Mouse (Mus musculus) midbrain, embryonic 14.5 days (tissue): Measurements from ENCODE around the gene Tfap4. TPM values are rescaled to one million over a fixed set of nuclear protein-coding genes. Genes with fewer than 3 reads are reported as not detected.

ENCODE experiments used
- ATAC-seq: fragments of 200-750 bp; cut with Nextera tagmentation; 2 replicates; pipeline ENCODE4 v1.8.0; 2017; ENCODE audit warnings: moderate number of reproducible peaks, moderate library complexity; ENCODE audit not compliant: low FRiP score, low TSS enrichment
- DNase-seq: peaks from one replicate; pipeline ENCODE4 v3.0.0-alpha.2; 2015
- H3K27ac ChIP-seq: fragments of 300-500 bp; sonication (generic); replicated peaks from 2 replicates; pipeline ENCODE4 v1.5.1; 2014; ENCODE audit warnings: mild to moderate bottlenecking, low read depth, low read length, moderate library complexity
- H3K27me3 ChIP-seq: fragments of 300-500 bp; sonication (generic); 2 replicates; pipeline ENCODE4 v1.6.1; 2014; ENCODE audit warnings: low read length, control low read depth, mixed read lengths; ENCODE audit not compliant: control insufficient read depth, insufficient read depth
- H3K36me3 ChIP-seq: fragments of 300-500 bp; sonication (generic); 2 replicates; pipeline ENCODE4 v1.6.1; 2014; ENCODE audit warnings: low read length, control low read depth; ENCODE audit not compliant: control insufficient read depth, insufficient read depth
- H3K4me1 ChIP-seq: fragments of 300-500 bp; sonication (generic); 2 replicates; pipeline ENCODE4 v1.6.1; 2014; ENCODE audit warnings: mild to moderate bottlenecking, antibody characterized with exemption, low read length, control low read depth; ENCODE audit not compliant: control insufficient read depth, insufficient read depth
- H3K4me2 ChIP-seq: fragments of 300-500 bp; sonication (generic); 2 replicates; pipeline ENCODE4 v1.6.1; 2014; ENCODE audit warnings: mild to moderate bottlenecking, low read length, moderate library complexity
- H3K4me3 ChIP-seq: fragments of 300-500 bp; sonication (generic); replicated peaks from 2 replicates; pipeline ENCODE4 v1.5.1; 2014; ENCODE audit warnings: low read depth, low read length
- H3K9ac ChIP-seq: fragments of 300-500 bp; sonication (generic); replicated peaks from 2 replicates; pipeline ENCODE4 v1.6.1; 2014; ENCODE audit warnings: mild to moderate bottlenecking, low read length, moderate library complexity
- H3K9me3 ChIP-seq: fragments of 300-500 bp; sonication (generic); 2 replicates; pipeline ENCODE4 v1.6.1; 2016; ENCODE audit warnings: low read length, control low read depth, mixed read lengths; ENCODE audit not compliant: control insufficient read depth
- WGBS: fragments of 180-500 bp; shearing (Covaris S2); extraction: QIAGEN DNeasy Blood & Tissue Kit; methylation state at CpG from one replicate; pipeline ENCODE4 v1.1.7; 2014; 5-methylcytosine and 5-hydroxymethylcytosine counted together
- polyA plus RNA-seq: library from polyadenylated mRNA; unstranded; fragments of >200 nt; fragmentation: Nextera tagmentation; extraction: Ambion mirVana; gene quantifications from 2 replicates; pipeline ENCODE4 v1.2.1, GENCODE M21; 2014

Gene Tfap4
- polyA plus RNA-seq, 1 experiment from 2014 or later: 8.9 TPM

DNA sequence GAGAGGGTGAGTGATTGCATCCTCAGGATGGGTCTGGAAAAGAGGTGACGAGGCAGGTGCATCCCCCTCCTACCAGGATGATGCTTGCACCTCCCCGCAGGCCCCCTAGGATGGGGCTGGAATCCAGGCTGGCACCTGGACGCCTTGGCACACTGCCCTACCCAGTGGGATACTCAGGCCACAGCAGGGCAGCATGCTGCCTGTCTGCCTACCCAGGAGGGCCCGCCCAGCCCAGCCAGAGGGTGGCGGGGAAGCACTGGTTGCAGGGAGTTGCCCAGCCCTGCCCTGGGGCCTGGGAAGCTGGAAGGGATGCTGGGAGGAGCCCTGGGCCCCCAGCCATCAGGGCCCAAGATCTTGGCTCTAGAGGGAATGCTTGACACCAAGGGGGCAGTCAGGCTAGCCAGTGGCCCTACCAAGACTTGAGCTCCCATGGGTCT is 35.9 kb upstream of the Tfap4 start:
- H3K4me2 ChIP-seq: peak overlapping the region; percentile 98
- peaks cover 5% of the 10 kb centered on the region; the same call in 1 of the 2 replicates for H3K36me3 ChIP-seq
- H3K9me3 ChIP-seq: no peaks in the 10 kb centered on the region
- WGBS: 1% methylated on average over 5 of the region's 5 CpGs
- H3K27me3 ChIP-seq: no peaks in the 10 kb centered on the region
- peak overlapping the region; percentile 83 for H3K4me3 ChIP-seq
- H3K4me1 ChIP-seq: peaks cover 52% of the 10 kb centered on the region
- H3K27ac ChIP-seq: peak overlapping the region; percentile 95
- ATAC-seq (no peak), DNase-seq (peak; percentile 36)
- H3K9ac ChIP-seq: peak overlapping the region; percentile 91

DNA sequence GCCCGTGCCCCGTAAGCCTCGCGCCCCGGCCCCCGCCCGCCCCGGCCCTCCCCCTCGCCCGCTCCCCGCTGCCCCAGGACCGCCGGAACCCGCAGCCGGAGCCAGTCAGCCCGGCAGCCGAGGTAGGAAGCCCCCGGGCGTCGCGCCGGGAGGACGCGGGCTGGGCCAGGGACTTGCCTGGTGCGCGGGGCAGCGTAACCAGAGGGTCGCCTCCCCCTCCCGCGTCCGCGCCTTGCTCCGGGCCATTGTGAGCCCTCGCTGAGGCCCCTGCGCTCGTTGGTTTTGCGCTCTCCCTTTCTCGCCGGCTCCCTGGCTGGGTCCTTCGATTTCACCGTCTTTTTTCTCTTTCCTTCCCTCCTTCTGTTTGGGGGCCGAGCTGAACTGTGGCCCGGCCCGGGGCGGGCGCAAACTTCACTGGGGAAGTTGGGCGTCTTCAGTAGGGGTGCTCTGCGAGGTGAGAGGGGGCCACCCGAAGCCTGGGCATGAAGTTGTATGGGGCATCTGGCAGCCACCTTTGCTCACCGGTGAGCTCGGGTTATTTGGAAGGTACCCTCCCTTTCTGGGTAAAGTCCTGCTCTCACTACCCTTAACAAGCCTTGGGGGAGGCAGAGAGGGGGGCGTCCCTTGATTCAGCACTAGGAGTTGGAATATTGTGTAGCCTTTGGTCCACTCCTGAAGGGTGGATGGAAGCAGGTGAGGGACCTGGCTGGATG is 35.3 kb upstream of the Tfap4 start:
- Histone ChIP-seq H3K27me3 (no peaks in the 10 kb centered on the region), H3K4me2 (peak overlapping the region; percentile 98), H3K36me3 (peaks cover 5% of the 10 kb centered on the region; the same call in 1 of the 2 replicates), H3K9me3 (no peaks in the 10 kb centered on the region), H3K27ac (peak overlapping the region; percentile 95), H3K4me3 (peak overlapping the region; percentile 83), H3K4me1 (peaks cover 52% of the 10 kb centered on the region), H3K9ac (peak overlapping the region; percentile 91)
- ATAC-seq: peak; percentile 46
- WGBS: under 1% methylated on average over 47 of the region's 52 CpGs
- peak; percentile 79 for DNase-seq

DNA sequence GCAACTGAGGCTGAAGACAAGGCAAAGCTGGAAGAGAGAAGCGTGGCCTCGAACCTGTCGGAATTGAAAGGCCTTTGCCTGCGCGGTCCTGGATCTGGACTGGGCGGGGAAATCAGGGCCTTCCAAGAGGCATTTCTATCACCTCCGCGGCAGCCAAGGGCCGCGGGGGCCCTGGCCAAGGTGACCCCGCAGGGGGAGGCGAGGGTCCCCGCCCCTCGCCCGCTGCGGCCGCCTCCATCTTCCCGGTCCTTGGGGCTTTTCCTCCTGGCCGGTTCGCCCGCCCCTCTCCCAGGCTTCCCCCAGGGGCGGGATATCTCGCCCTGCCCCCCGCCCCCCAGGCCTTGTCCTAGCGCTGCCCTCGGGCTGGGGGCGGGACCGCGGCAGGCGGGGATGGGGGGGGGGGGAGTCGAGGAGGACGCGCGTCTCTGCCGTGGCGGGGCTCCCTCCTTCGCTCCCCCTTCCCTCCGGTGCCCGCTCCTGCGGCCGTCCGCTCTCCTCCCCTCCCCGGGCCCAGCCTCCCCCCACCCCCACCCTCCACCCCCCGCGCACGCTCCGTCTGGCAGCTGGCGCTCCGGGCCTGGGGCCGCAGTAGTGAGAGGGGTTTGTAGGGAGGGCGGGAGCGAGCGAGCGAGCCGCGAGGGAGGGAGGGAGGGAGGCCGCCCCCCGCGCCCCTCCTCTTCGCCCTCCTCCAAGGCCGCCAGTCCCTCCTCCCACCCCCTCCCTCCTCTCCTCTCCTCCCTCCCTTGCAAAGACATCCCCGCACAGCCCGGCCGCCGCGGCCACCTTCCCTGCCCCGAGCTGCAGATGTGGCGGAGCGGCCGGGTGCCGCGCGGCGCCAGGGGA is 34.5 kb upstream of the Tfap4 start, which contains the start of gene Glis2:
Gene Glis2 (plus strand): TSS at position 743 of the 843 bp plus-strand sequence.
- ATAC-seq: peak; percentile 90
- H3K27ac ChIP-seq: peak within 1 kb of the TSS; percentile 95
- peak within 1 kb of the TSS; percentile 83 for H3K4me3 ChIP-seq
- no peaks in the 10 kb centered on the region for H3K9me3 ChIP-seq
- H3K4me1 ChIP-seq: peaks cover 50% of the 10 kb centered on the region
- WGBS: 1% methylated on average over 46 of the region's 74 CpGs
- peak within 1 kb of the TSS; percentile 98 for H3K4me2 ChIP-seq
- DNase-seq: peak; percentile 95
- peak within 1 kb of the TSS; percentile 91 for H3K9ac ChIP-seq
- peaks cover 5% of the 10 kb centered on the region; the same call in 1 of the 2 replicates for H3K36me3 ChIP-seq
- H3K27me3 ChIP-seq: no peaks in the 10 kb centered on the region

DNA sequence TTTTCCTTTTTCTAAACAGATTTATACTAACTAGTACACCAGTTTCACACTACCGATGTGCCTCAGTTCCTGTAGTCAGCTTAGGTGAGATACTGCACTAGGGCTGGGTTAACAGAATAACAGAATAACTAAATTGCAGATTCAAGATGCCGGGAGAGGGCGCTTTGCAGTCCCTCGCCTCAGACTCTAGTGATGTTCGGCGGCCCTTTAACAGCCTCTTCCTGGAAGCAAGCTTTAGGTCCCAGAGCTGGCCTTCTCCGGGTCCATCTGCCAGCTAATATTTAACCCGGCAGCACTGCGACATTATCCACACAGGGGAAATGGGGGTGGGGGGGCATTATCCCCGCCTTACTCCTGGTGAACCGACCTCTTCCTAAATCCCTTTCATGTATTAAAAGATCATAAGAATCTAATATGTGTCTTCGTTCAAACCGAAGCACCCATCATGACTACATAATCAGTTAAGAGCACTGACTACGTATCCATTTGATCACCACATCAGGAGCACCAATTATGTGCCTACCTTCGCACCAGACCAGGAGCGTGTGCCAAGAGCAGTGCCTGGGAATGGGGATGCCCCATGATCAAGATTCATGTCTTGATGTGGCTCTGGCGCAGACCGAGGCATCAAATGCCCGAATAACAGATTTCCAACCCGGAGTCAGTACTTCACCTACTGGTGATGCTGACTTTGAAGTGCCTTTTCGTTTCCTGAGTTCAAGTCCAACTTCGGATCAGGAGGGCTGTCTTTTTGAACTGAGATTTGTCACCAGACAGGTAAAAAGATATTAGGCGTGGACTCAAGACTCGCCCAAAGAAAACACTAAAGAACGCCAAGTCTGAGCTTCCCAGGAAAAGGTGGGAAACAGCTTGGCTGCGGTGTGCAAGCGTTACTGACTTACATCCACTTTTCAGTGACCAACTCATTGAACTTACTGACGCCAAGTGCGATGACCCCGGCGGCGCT is 33.5 kb upstream of the Tfap4 start:
- H3K4me2 ChIP-seq: peak overlapping the region; percentile 98
- peaks cover 40% of the 10 kb centered on the region for H3K4me1 ChIP-seq
- H3K36me3 ChIP-seq: peaks cover 5% of the 10 kb centered on the region; the same call in 1 of the 2 replicates
- no peaks in the 10 kb centered on the region for H3K9me3 ChIP-seq
- DNase-seq (peak; percentile 84), ATAC-seq (no peak)
- H3K27ac ChIP-seq: peak overlapping the region; percentile 95
- H3K27me3 ChIP-seq: no peaks in the 10 kb centered on the region
- 10% methylated on average over 32 of the region's 32 CpGs for WGBS
- H3K9ac ChIP-seq: peak overlapping the region; percentile 91
- peak overlapping the region; percentile 83 for H3K4me3 ChIP-seq

DNA sequence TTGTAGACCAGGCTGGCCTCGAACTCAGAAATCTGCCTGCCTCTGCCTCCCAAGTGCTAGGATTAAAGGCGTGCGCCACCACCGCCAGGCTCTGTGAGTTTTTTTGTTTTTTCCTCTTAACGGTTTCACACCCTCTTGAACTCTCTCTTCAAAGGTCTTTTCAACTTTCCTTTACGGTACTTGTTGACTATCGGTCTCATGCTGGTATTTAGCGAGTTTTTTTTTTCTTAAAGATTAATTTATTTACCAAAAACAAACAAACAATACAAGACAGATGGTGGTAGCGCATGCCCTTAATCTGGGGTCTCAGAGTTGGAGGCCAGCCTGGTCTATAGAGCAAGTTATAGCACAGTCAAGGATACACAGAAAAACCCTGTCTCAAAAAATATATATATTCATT is 30.6 kb upstream of the Tfap4 start:
- Histone ChIP-seq H3K27me3 (no peaks in the 10 kb centered on the region), H3K9me3 (no peaks in the 10 kb centered on the region), H3K4me3 (no peak overlapping the region), H3K9ac (no peak overlapping the region), H3K4me1 (peaks cover 16% of the 10 kb centered on the region), H3K27ac (no peak overlapping the region), H3K36me3 (peaks cover 5% of the 10 kb centered on the region; the same call in 1 of the 2 replicates), H3K4me2 (no peak overlapping the region)
- ATAC-seq (no peak), DNase-seq (peak; percentile 74)
- WGBS: 97% methylated on average over 9 of the region's 9 CpGs

DNA sequence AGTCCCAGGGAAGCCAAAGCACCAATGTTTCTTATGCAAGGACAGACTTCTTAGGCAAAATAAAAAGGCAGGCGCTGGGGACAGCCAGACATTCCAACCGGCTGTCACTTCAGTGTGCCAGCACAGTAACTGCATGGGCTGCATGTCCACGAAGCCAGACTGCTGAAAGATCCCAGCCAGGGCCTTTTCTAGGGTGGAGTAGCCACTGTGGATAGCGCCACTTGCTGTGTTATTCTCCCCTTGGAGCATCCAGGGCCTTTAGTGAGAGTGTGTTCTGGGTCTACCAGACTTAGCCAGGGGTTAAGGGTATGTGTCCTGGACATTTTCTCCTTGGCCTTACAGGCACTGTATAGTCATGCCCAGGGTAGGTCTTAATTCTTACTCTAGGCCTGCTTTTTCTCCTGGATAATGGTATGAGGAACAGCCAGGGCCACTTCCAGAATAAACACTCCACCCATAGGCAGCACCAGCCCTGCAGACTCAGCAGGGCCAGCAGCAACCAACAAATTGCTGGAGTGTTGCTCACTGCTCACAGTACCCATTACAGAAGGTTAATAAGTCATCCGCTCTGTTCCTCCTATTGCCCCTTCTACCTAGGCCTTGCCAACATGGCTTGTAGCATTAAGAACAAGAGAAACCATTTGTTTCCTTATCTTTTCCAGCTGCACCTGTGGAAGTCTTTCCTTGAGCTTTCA is 28.0 kb upstream of the Tfap4 start:
- ATAC-seq (no peak), DNase-seq (no peak)
- H3K27ac ChIP-seq: peak overlapping the region; percentile 72
- no peaks in the 10 kb centered on the region for H3K27me3 ChIP-seq
- no peak overlapping the region for H3K4me2 ChIP-seq
- H3K4me3 ChIP-seq: no peak overlapping the region
- H3K36me3 ChIP-seq: peaks cover 5% of the 10 kb centered on the region; the same call in 1 of the 2 replicates
- H3K9me3 ChIP-seq: no peaks in the 10 kb centered on the region
- peaks cover 9% of the 10 kb centered on the region for H3K4me1 ChIP-seq
- WGBS: 55% methylated on average over 5 of the region's 5 CpGs
- no peak overlapping the region for H3K9ac ChIP-seq

DNA sequence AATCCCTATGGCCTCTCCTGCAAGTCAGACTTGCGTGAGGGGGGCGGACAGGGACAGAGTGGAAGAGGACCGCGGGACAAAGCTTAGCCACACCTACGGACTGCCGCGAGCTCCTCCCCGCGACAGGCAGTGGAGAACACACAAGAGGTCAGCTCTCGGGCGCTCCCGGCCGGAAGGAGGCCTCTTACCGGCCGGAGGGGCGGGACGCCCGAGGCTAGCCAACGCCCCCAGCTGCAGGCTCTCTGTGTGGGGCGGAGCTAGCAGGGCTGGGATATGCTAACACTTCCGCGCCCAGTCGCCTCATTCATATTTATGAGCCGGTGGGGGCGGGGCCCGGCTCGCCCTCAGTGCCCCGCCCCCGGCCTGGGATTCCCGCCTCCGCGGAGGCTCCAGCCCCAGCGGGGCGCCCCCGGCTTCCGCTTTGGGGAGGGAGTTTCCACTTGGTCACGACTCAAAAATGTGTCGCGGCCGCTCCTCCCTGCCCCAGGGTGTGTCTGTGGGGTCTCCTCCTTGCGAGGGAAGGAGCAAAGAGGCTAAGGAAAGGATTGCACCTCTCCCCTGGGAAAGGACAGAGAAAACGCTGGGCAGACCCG is 27.0 kb upstream of the Tfap4 start:
- DNase-seq: peak; percentile 96
- peak; percentile 97 for ATAC-seq
- H3K27me3 ChIP-seq: no peaks in the 10 kb centered on the region

More for the DNA sequence above, 27.0 kb upstream of the Tfap4 start:
- H3K4me3 ChIP-seq: peak overlapping the region; percentile 44
- H3K9me3 ChIP-seq: no peaks in the 10 kb centered on the region
- peak overlapping the region; percentile 50 for H3K9ac ChIP-seq
- H3K27ac ChIP-seq: peak overlapping the region; percentile 72
- WGBS: under 1% methylated on average over 43 of the region's 43 CpGs
- H3K4me2 ChIP-seq: peak overlapping the region; percentile 72
- peaks cover 5% of the 10 kb centered on the region; the same call in 1 of the 2 replicates for H3K4me1 ChIP-seq
- H3K36me3 ChIP-seq: peaks cover 5% of the 10 kb centered on the region; the same call in 1 of the 2 replicates
